Mouse (Mus musculus): ENCODE results near the gene Ly6g6e.

DNA sequence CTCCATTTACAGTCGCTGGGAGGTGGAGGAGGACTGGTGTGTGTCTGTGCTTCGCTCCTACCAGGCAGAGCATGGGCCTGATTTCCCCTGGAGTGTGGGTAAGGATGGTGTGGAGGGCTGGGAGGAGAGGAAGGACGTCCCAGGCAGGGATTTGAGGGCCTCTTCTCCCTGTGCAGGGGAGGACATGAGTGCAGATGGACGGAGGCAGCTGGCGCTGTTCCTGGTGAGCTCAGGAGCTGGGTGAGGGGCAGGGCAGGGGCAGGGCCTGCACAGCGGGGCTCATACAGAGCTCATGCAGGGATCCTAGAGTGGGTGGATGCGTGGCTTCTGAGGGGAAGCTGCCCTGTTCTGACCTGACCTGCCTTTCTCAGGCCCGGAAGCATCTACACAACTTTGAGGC, 25.6 kb downstream of the Ly6g6e start:
- TF ChIP-seq CTCF (IDR thresholded peaks at IDR 0.05; ENCODE audit: control insufficient read depth, insufficient read depth, insufficient read length) (no peak), CEBPB (IDR thresholded peaks at IDR 0.05; ENCODE audit: low read depth) (no peak), MYOG (IDR thresholded peaks at IDR 0.05; ENCODE audit: control insufficient read depth, extremely low read depth, insufficient read length) (no peak)
